Mouse (Mus musculus) gonadal fat pad, adult 2 months (tissue): ENCODE measurements around the gene Fkbpl. TPM values are rescaled to one million over a fixed set of nuclear protein-coding genes. Genes with fewer than 3 reads are reported as not detected.

Experiments
- DNase-seq: peaks from one replicate; pipeline ENCODE4 v3.0.0-alpha.2; 2012; ENCODE audit warnings: low read depth
- polyA plus RNA-seq: library from polyadenylated mRNA; depleted of rRNA; stranded (reverse); fragments of >200 nt; gene quantifications from 2 replicates; pipeline ENCODE4 v1.2.3, GENCODE M21; 2012

Gene Fkbpl
- polyA plus RNA-seq, 1 experiment = 2.9 TPM

DNA sequence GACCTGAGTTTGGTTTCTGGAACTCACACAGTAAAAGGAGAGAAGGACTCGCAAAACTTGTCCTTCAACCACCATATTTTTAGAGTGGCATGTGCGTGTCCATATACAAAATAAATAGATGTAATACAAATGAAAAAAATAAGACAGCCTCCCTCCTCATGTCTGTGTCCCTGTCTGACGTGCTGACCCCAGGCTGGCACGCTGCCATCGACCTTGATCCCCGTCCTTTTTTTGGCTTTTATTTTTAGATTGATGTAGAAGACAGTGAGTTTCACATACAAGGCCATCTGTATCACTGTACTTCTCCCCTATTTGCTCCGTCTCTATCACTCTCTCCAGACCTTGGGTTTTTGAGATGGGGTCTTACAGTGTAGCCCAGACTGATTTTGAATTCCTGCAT is 19.9 kb downstream of the Fkbpl start:
- no peak for DNase-seq

DNA sequence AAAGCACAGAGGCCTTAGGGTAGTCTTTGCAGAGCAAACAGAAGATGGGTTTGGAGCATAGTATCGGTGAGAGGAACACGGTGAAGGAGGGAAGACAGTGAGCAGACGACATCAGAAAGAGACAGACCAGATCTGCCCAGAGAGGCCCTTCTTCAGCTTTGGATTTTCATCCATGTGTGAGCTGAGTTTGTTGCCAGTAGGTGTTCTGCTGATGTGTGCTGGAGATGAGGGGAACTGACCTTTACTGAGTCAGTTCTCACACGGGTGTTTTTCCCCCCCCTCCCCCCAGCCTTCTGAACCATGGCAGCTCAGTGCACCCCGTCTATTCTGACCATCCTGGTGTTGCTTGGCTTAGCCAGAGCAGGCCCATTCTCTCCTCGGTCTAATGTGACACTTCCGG is 25.7 kb downstream of the Fkbpl start, which contains the start of gene Tnxb:
Tnxb (plus strand) TSS at position 301 of the 400 bp plus-strand sequence.
- DNase-seq = no peak

GRCm38 (mm10) chr17:34671151-34672066 is 26.8 kb downstream of the Fkbpl start:
- DNase-seq = no peak

DNA sequence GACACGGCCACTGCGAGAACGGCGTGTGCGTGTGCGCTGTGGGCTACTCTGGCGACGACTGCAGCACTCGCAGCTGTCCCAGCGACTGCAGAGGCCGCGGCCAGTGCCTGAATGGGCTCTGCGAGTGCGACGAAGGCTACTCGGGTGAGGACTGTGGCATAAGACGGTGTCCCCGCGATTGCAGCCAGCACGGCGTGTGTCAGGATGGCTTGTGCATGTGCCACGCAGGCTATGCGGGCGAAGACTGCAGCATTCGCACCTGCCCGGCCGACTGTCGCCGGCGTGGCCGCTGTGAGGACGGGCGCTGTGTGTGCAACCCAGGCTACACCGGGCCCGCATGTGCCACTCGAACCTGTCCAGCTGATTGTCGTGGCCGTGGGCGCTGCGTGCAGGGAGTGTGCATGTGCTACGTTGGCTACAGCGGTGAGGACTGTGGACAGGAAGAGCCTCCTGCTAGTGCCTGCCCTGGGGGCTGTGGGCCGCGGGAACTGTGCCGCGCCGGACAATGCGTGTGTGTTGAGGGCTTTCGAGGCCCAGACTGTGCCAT is 27.8 kb downstream of the Fkbpl start:
- no peak for DNase-seq

- DNase-seq = no peak
Observed at GRCm38 (mm10) chr17:34673139-34673538, 28.6 kb downstream of the Fkbpl start.

DNA sequence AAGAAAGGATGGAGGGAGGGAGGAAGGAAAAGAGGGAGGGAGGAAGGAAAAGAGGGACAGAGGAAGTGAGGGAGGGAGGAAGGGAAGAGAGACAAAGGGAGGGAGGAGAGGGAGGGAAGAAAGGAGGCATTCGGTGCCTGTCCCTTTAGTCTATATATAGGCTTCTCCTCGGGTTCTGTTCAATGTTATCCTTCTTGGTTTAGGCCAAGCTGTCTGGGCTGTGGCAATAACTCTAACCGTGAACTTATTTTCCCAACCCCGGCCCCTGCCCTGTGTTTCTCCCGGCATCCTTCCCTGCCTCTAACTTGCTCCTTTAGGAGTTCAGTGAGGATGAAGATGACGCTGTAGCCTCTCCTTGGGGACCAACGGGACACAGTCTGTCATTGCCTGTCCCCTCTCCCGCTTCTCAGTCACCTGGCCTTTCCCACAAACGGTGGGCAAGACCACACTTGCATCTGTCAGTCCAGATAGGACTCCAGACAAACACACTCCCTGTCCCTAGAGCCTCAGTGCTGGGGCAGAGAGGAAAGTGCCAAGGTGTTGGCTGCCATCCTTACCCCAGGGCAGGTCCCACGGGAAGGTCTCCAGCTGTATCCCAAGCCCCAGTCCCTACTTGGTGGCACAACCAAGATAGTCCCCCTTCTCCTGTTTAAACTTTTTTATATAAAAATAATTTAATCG is 30.1 kb downstream of the Fkbpl start:
- no peak for DNase-seq

- no peak for DNase-seq
Observed at GRCm38 (mm10) chr17:34675205-34676092, 30.9 kb downstream of the Fkbpl start.

- no peak for DNase-seq
Observed at GRCm38 (mm10) chr17:34676093-34676460, 31.5 kb downstream of the Fkbpl start.

- DNase-seq = no peak
Observed at GRCm38 (mm10) chr17:34676671-34677070, 32.1 kb downstream of the Fkbpl start.

DNA sequence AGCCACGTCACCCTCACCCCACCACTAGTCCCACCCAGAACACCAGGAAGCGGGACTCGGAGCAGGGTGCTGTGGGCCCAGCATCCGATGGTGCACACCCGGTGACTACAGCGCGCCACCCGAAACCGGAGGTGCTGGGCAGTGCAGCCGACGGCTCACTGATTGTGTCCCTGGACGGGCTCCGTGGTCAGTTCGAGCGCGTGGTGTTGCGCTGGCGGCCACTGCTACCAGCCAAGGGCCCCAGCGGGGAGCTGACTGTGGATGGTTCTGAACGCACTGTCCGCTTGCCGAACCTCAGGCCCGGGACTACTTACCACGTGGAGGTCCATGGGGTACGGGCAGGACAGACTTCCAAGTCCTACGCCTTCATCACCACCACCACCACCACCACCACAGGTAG is 35.6 kb downstream of the Fkbpl start:
- DNase-seq = no peak

DNA sequence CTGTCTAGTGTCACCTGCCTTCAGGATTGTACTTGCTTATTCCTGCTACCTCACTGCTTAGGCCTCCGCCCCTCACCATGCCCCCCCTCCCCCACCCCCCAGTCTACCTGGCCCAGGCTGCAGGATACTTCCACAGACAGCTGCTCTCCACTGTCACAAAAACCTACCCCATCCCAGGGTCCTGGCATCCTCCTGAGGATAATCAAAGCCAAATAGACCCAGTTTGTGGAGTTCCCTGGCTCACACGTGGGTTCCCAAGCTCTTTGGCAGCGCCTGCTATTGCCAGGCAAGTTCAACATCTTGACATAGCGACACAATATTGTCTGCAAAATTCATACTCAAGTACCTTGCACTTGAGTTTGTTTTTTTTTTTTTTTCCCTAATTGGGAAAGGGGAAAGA is 36.1 kb downstream of the Fkbpl start:
- DNase-seq = no peak

DNA sequence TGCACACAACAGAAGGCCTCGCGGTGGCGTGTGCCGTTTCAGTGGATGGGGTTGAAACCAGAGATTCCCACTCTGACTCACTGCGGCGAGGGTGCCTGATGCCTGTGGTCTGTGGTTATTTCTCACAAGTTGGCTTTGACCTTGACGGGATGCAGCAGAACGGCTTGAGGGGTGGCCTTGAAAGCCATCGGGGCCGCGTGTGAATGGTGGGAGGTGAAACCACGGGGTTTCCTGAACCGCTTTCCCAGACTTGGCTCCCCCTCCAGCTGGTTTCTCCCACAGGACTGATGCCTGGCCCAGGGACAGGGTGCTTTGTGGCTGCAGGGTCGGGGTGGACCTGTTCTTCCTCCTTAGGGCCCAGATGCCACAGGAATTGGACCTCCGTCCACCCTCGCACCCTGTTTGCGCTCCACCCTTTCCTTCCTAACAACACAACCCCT is 36.6 kb downstream of the Fkbpl start:
- no peak for DNase-seq

GRCm38 (mm10) chr17:34681881-34682536 is 37.4 kb downstream of the Fkbpl start:
- no peak for DNase-seq

DNA sequence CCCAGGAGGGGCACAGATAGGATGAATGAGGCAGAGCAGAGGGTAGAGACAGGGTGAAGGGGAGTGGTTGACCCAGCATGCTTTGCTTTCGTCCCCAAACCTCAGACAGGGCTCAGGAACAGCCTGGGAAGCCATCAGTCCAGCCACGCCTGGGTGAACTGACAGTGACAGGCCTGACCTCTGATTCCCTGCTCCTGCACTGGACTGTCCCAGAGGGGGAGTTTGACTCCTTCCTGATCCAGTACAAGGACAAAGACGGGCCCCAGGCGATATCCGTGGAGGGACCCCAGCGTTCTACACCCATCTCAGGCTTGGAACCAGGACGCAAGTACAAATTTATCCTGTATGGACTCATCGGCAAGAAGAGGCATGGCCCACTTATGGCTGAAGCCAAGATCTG is 38.6 kb downstream of the Fkbpl start:
- DNase-seq = no peak

- DNase-seq = no peak
Observed at GRCm38 (mm10) chr17:34683686-34684220, 39.2 kb downstream of the Fkbpl start.

GRCm38 (mm10) chr17:34684253-34684893 is 39.8 kb downstream of the Fkbpl start:
- no peak for DNase-seq

GRCm38 (mm10) chr17:34685120-34686110 is 40.9 kb downstream of the Fkbpl start:
- DNase-seq = no peak

DNA sequence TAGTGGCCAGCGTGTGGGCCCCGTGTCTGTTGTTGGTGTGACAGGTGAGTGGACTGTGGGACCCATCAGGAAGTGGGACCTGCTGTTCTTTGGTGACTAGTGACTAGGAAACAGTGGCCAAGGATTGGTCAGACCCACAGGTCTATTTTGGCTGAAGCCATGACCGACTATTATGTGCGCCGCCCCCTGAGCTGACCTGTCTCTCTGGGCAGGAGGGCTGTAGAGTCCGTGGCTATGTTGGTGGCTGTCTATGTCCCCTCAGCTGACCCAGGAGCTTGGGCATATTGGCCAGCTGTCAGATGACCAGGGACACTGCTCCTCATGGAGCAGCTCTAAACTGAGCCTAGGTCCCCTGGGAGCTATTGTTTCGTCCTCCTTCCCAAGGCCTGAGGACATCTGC is 44.3 kb downstream of the Fkbpl start:
- no peak for DNase-seq

DNA sequence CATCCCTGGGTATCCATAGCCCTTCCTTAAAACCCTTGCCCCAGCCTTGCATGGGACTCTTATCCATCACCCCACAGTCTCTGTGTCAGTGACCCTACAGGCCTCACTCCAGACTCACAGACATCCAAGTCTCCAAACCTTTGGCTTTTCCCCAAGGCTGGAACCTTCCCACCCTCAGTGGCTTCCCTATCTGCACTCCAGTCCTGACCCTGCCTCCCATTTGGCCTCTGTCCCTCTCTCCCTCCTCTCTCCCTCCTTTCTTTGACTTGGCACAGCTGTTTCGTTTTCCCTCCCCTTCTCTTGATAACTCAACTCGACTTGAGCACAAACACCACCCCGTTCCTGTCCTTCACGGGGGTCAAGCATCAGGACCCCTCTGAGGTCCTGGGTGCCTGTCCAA is 45.9 kb downstream of the Fkbpl start:
- no peak for DNase-seq
